Mouse (Mus musculus) colon, adult 2 months (tissue): ENCODE measurements around the gene Kcnk13. TPM values are rescaled to one million over a fixed set of nuclear protein-coding genes. Genes with fewer than 3 reads are reported as not detected.

Source experiments
- polyA plus RNA-seq: library from polyadenylated mRNA; depleted of rRNA; stranded (reverse); fragments of >200 nt; gene quantifications from 2 replicates; pipeline ENCODE4 v1.2.3, GENCODE M21; 2012; rRNA removed

The Kcnk13 gene
- polyA plus RNA-seq: 0.36 and 0.53 TPM in 2 replicates

DNA sequence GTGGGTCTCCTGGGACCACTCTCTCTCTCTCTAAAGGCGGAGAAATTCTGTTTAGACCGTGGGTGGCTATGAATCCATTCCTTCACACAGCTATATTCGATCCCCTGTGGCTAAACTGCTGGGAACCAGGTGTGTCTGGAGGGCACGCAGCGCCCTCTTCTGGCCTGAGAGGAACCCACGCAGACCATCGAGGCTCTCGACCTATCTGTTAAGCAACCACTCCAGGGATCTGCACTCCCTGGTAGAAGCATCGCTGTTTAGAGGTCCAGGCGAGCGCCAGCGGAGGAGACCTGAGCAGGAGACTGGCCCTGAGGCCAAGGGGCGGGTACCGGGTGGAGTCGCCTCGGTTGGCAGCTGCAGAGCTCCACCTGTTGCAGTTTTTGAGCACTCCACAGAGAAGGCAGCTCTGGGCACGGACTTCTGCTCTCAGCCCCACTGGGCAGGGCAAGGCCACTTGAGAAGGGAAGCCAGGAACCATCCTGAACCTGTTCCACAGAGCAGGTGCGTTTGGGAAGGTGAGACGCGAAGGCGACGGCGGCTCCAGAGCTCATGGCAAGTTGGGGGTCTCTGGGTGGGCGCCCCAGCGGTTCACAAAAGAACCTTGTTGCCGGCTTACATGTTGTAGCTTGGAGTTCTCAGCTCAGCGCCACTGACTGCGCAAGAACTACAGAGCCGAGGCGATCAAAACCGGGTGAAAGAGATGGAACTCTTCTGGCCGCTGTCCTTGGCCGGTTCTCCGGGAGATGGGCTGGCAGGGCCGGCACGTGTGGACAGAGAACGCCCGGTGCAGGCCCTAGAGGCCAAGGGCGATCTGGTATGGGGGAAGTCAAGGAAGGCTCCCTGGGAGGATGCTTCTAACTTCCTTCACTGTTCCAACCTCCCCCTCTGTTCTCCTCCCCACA, at the start of gene Kcnk13:
TSS of gene Kcnk13 (plus strand) at position 199 of the 902 bp plus-strand sequence.

GRCm38 (mm10) chr12:100109986-100110696, 145.8 kb downstream of the Kcnk13 start, which contains the start of gene Psmc1:
Gene Psmc1, plus strand, starts transcription at chr12:100110154.

Other genes with a start within 250 kb of the Kcnk13 start
- gene Efcab11, start 80.1 kb upstream of the Kcnk13 start, polyA plus RNA-seq: 0.28 and 0.49 TPM in 2 replicates
- 3.9 and 7.6 TPM in 2 replicates for gene Tdp1, start 80.0 kb upstream of the Kcnk13 start, polyA plus RNA-seq
- gene Psmc1, start 145.7 kb downstream of the Kcnk13 start, polyA plus RNA-seq: 18.5 and 24.8 TPM in 2 replicates
- gene Nrde2, start 195.2 kb downstream of the Kcnk13 start, polyA plus RNA-seq: 5.7 and 6.2 TPM in 2 replicates
- 850 and 950 TPM in 2 replicates for gene Calm1, start 234.9 kb downstream of the Kcnk13 start, polyA plus RNA-seq